Mouse (Mus musculus) heart, embryonic 12.5 days (tissue): Measurements from ENCODE around the gene Sgtb. TPM values are rescaled to one million over a fixed set of nuclear protein-coding genes. Genes with fewer than 3 reads are reported as not detected.

ENCODE experiments used
- ATAC-seq: fragments of 200-750 bp; cut with Nextera tagmentation; 2 replicates; pipeline ENCODE4 v1.8.0; 2017; ENCODE audit warnings: moderate TSS enrichment, moderate library complexity; ENCODE audit not compliant: insufficient number of reproducible peaks, low FRiP score
- H3K27ac ChIP-seq: fragments of 300-500 bp; sonication (generic); 2 replicates; pipeline ENCODE4 v1.5.1; 2016; ENCODE audit warnings: mild to moderate bottlenecking, moderate library complexity; ENCODE audit not compliant: poor library complexity, severe bottlenecking
- H3K27me3 ChIP-seq: fragments of 300-500 bp; sonication (generic); replicated peaks from 2 replicates; pipeline ENCODE4 v1.6.1; 2016; ENCODE audit warnings: mild to moderate bottlenecking, moderate library complexity
- H3K36me3 ChIP-seq: fragments of 300-500 bp; sonication (generic); 2 replicates; pipeline ENCODE4 v1.6.1; 2016; ENCODE audit warnings: mild to moderate bottlenecking, moderate library complexity
- H3K4me1 ChIP-seq: fragments of 300-500 bp; sonication (generic); replicated peaks from 2 replicates; pipeline ENCODE4 v1.6.1; 2016; ENCODE audit warnings: mild to moderate bottlenecking
- H3K4me2 ChIP-seq: fragments of 300-500 bp; sonication (generic); 2 replicates; pipeline ENCODE4 v1.6.1; 2016; ENCODE audit warnings: mild to moderate bottlenecking, moderate library complexity
- H3K4me3 ChIP-seq: fragments of 300-500 bp; sonication (generic); 2 replicates; pipeline ENCODE4 v1.5.1; 2016; ENCODE audit warnings: mild to moderate bottlenecking
- H3K9ac ChIP-seq: fragments of 300-500 bp; sonication (generic); 2 replicates; pipeline ENCODE4 v1.6.1; 2016; ENCODE audit warnings: mild to moderate bottlenecking, moderate library complexity
- H3K9me3 ChIP-seq: fragments of 300-500 bp; sonication (generic); replicated peaks from 2 replicates; pipeline ENCODE4 v1.6.1; 2016; ENCODE audit warnings: mild to moderate bottlenecking, moderate library complexity
- WGBS: fragments of 180-500 bp; shearing (Covaris S2); methylation state at CpG from one replicate; pipeline ENCODE4 v1.1.7; 2016; 5-methylcytosine and 5-hydroxymethylcytosine counted together
- polyA plus RNA-seq: library from polyadenylated mRNA; unstranded; fragments of >200 nt; fragmentation: Nextera tagmentation; extraction: Ambion mirVana; gene quantifications from 2 replicates; pipeline ENCODE4 v1.2.1, GENCODE M21; 2016

Sgtb gene
- polyA plus RNA-seq, 1 experiment from 2014 or later, result 2.5 TPM

GRCm38 (mm10) chr13:104109816-104110521 is 428 bp downstream of the Sgtb start:
- Histone ChIP-seq H3K27ac (no peak overlapping the region; the same call in 1 of the 2 replicates), H3K9me3 (0 out of 2 replicates have a peak, but pooled peaks cover 3% of the 10 kb centered on the region)
- 3% methylated on average over 38 of the region's 38 CpGs for WGBS

DNA sequence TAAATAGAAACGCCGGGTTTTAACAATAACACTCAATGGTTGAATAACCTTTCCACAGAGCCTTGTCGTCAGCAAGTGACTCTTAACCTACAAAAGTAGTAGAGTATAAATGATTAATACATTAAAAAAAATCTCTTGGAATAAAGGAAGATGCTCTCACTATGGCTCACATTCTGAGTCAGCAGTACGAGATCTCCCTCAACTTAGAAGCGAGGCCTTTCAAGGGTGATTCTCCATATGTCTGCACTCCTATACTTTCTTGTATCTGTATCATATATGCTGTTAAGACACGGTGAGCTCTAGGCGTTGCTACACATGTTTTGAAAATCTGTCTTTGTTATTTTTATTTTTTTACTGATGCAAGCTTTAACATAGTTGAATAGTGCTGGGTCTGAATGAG is 985 bp downstream of the Sgtb start:
- Histone ChIP-seq H3K4me2 (peak overlapping the region; percentile 97), H3K27ac (no peak overlapping the region), H3K4me1 (peaks cover 9% of the 10 kb centered on the region), H3K9ac (no peak overlapping the region), H3K4me3 (peak overlapping the region; percentile 93), H3K27me3 (no peaks in the 10 kb centered on the region; the same call in 1 of the 2 replicates), H3K36me3 (no peaks in the 10 kb centered on the region), H3K9me3 (0 out of 2 replicates have a peak, but pooled peaks cover 3% of the 10 kb centered on the region)
- WGBS, result 50% methylated on average over 7 of the region's 7 CpGs
- no peak for ATAC-seq

More at GRCm38 (mm10) chr13:104109816-104110521, 428 bp downstream of the Sgtb start:
- H3K4me3 ChIP-seq, result peak overlapping the region; percentile 93
- H3K4me1 ChIP-seq, result peaks cover 9% of the 10 kb centered on the region
- H3K4me2 ChIP-seq, result peak overlapping the region; percentile 97
- H3K27me3 ChIP-seq, result no peaks in the 10 kb centered on the region; the same call in 1 of the 2 replicates
- ATAC-seq, result peak; percentile 56
- no peaks in the 10 kb centered on the region for H3K36me3 ChIP-seq
- peak overlapping the region; percentile 84 for H3K9ac ChIP-seq

GRCm38 (mm10) chr13:104112266-104112900 is 2.8 kb downstream of the Sgtb start:
- H3K36me3 ChIP-seq, result no peaks in the 10 kb centered on the region
- H3K27ac ChIP-seq, result no peak overlapping the region
- peak overlapping the region; percentile 29; the same call in 1 of the 2 replicates for H3K4me2 ChIP-seq
- no peaks in the 10 kb centered on the region; the same call in 1 of the 2 replicates for H3K27me3 ChIP-seq
- WGBS, result 41% methylated on average over 12 of the region's 12 CpGs
- H3K9me3 ChIP-seq, result 0 out of 2 replicates have a peak, but pooled peaks cover 3% of the 10 kb centered on the region
- ATAC-seq, result no peak
- H3K4me1 ChIP-seq, result peaks cover 9% of the 10 kb centered on the region
- no peak overlapping the region for H3K9ac ChIP-seq
- H3K4me3 ChIP-seq, result no peak overlapping the region

GRCm38 (mm10) chr13:104113782-104114181 is 4.2 kb downstream of the Sgtb start:
- H3K36me3 ChIP-seq, result peaks cover 2% of the 10 kb centered on the region; the same call in 1 of the 2 replicates

DNA sequence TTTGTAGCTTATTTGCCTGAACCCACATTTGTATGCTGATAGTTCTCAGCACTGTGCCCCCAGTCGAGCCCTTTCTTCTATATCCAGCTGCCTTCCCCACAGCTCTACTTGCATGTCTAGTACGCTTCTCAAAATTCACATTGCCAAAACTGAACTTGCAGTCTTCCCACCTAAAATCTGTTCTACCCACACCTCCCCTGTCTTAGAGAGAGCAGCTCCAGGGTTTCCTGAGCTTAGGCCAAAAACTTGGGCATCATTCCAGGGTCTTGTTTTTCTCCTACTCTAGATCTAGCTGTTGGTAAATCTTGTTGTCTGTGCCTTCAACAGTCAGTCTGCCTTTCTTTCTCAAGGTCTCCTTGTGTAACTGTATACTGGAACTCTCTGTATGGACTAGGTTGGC is 5.3 kb downstream of the Sgtb start:
- 0 out of 2 replicates have a peak, but pooled peaks cover 3% of the 10 kb centered on the region for H3K9me3 ChIP-seq
- H3K4me3 ChIP-seq, result no peak overlapping the region
- H3K4me1 ChIP-seq, result peaks cover 9% of the 10 kb centered on the region
- peaks cover 2% of the 10 kb centered on the region for H3K36me3 ChIP-seq
- 89% methylated on average over 2 of the region's 2 CpGs for WGBS
- no peak overlapping the region for H3K4me2 ChIP-seq
- no peak overlapping the region for H3K9ac ChIP-seq
- no peaks in the 10 kb centered on the region; the same call in 1 of the 2 replicates for H3K27me3 ChIP-seq
- H3K27ac ChIP-seq, result no peak overlapping the region
- no peak for ATAC-seq

More at GRCm38 (mm10) chr13:104113782-104114181, 4.2 kb downstream of the Sgtb start:
- Histone ChIP-seq H3K27ac (no peak overlapping the region), H3K27me3 (no peaks in the 10 kb centered on the region; the same call in 1 of the 2 replicates), H3K4me3 (no peak overlapping the region), H3K4me1 (peaks cover 9% of the 10 kb centered on the region), H3K4me2 (no peak overlapping the region), H3K9ac (no peak overlapping the region), H3K9me3 (0 out of 2 replicates have a peak, but pooled peaks cover 3% of the 10 kb centered on the region)
- WGBS, result 94% methylated on average over 4 of the region's 4 CpGs
- no peak for ATAC-seq

DNA sequence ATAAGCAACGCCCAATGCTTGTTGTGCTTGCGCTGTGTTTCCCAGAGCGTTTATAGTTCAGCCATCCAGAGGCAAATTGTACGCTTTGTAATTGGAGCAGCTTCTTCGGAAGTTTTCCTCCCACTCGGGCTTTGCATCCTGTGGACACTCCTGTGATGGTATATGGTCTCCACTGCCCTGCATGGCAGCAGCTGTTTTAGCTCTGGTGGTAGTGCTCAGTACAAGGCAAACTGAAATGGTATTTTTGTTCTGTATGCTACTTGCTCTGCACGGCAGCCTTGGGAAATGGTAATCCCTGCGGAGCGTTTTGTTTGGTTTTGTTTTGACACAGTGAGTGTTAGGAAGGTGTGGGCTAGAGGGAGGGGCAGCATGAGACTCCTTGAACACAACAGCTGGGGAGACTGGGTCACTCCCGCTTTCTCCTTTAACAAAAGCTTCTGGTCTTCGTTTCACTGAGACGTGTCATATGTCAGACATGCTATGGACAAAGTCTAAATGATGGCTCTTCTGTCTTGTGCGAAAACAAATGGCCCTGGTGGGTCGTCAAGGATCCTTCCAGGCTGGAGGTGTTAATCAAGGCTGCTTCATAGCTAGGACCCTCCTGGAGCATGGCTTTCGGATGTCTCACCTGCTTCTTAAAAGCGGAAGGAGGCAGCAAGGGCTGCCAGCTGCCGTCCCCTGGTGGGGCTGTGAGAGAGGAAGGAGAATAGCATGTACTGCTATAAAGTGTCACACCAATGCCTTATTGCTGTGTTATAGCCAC is 12.7 kb downstream of the Sgtb start:
- WGBS, result 74% methylated on average over 17 of the region's 17 CpGs
- no peak overlapping the region for H3K4me2 ChIP-seq
- H3K9me3 ChIP-seq, result no peaks in the 10 kb centered on the region
- no peak overlapping the region for H3K9ac ChIP-seq
- H3K36me3 ChIP-seq, result peaks cover 2% of the 10 kb centered on the region
- H3K27ac ChIP-seq, result no peak overlapping the region
- no peaks in the 10 kb centered on the region for H3K4me1 ChIP-seq
- no peaks in the 10 kb centered on the region for H3K27me3 ChIP-seq
- ATAC-seq, result no peak
- H3K4me3 ChIP-seq, result no peak overlapping the region

DNA sequence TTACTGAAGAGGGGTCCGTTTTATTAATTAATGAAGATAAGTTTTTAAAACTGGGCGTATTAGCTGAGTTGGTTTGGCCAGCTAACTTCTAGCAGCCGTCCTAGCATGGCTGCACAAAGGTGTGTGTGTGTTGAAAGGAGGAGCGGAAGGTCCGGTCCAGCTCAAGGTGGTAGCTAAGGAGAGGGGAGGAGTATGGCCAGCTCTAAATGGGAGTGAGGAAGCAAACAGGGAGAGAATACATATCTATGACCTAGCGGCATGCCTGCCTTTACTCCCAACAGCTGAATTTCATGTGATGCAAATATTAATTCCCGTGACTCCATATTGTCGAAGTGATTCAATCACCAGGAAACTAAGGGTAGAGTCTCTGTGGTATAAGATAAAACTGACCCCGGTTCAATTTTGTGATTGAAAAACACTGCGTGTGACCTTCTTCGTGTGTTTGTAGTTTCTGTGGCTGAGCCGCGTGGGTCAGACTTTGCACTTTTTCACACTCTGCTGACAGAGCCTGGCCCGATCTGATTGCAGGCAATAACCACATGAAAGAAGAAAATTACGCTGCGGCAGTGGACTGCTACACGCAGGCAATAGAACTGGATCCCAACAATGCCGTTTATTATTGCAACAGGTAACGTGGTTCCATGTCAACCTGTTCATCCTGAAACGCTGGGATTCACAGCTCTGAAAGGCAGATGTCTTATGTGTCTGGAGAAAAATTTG is 14.3 kb downstream of the Sgtb start:
- WGBS, result 90% methylated on average over 20 of the region's 20 CpGs
- no peak overlapping the region for H3K27ac ChIP-seq

GRCm38 (mm10) chr13:104132561-104132960 is 23.0 kb downstream of the Sgtb start:
- no peak for ATAC-seq
- H3K4me2 ChIP-seq, result no peak overlapping the region
- no peaks in the 10 kb centered on the region for H3K4me1 ChIP-seq
- H3K27me3 ChIP-seq, result no peaks in the 10 kb centered on the region
- 89% methylated on average over 2 of the region's 2 CpGs for WGBS
- no peak overlapping the region for H3K9ac ChIP-seq
- H3K36me3 ChIP-seq, result 0 out of 2 replicates have a peak, but pooled peaks cover 4% of the 10 kb centered on the region
- no peak overlapping the region for H3K4me3 ChIP-seq
- H3K27ac ChIP-seq, result no peak overlapping the region
- no peaks in the 10 kb centered on the region for H3K9me3 ChIP-seq

More for the DNA sequence above, 14.3 kb downstream of the Sgtb start:
- Histone ChIP-seq H3K36me3 (no peaks in the 10 kb centered on the region; the same call in 1 of the 2 replicates), H3K4me1 (no peaks in the 10 kb centered on the region), H3K9me3 (no peaks in the 10 kb centered on the region), H3K4me3 (no peak overlapping the region), H3K27me3 (no peaks in the 10 kb centered on the region), H3K4me2 (no peak overlapping the region), H3K9ac (no peak overlapping the region)
- ATAC-seq, result no peak

GRCm38 (mm10) chr13:104134510-104135085 is 25.1 kb downstream of the Sgtb start:
- WGBS, result 83% methylated on average over 4 of the region's 4 CpGs
- H3K27me3 ChIP-seq, result no peaks in the 10 kb centered on the region
- 0 out of 2 replicates have a peak, but pooled peaks cover 1% of the 10 kb centered on the region for H3K4me1 ChIP-seq
- no peak overlapping the region for H3K4me2 ChIP-seq
- H3K9ac ChIP-seq, result no peak overlapping the region
- no peak overlapping the region for H3K27ac ChIP-seq
- H3K9me3 ChIP-seq, result no peaks in the 10 kb centered on the region
- H3K36me3 ChIP-seq, result 0 out of 2 replicates have a peak, but pooled peaks cover 4% of the 10 kb centered on the region
- H3K4me3 ChIP-seq, result no peak overlapping the region
- no peak for ATAC-seq
